Mouse (Mus musculus) midbrain, embryonic 15.5 days (tissue): ENCODE data around the gene Aldh1b1. TPM values are rescaled to one million over a fixed set of nuclear protein-coding genes. Genes with fewer than 3 reads are reported as not detected.

ENCODE experiments used
- ATAC-seq: fragments of 200-750 bp; cut with Nextera tagmentation; replicated peaks from 2 replicates; pipeline ENCODE4 v1.8.0; 2017; ENCODE audit warnings: moderate TSS enrichment
- H3K27ac ChIP-seq: fragments of 300-500 bp; sonication (generic); 2 replicates; pipeline ENCODE4 v1.5.1; 2015; ENCODE audit warnings: mild to moderate bottlenecking, inconsistent platforms
- H3K27me3 ChIP-seq: fragments of 300-500 bp; sonication (generic); replicated peaks from 2 replicates; pipeline ENCODE4 v1.6.1; 2015; ENCODE audit warnings: inconsistent platforms
- H3K36me3 ChIP-seq: fragments of 300-500 bp; sonication (generic); replicated peaks from 2 replicates; pipeline ENCODE4 v1.6.1; 2015; ENCODE audit warnings: inconsistent platforms
- H3K4me1 ChIP-seq: fragments of 300-500 bp; sonication (generic); 2 replicates; pipeline ENCODE4 v1.6.1; 2015; ENCODE audit warnings: inconsistent platforms
- H3K4me2 ChIP-seq: fragments of 300-500 bp; sonication (generic); 2 replicates; pipeline ENCODE4 v1.6.1; 2015; ENCODE audit warnings: inconsistent platforms, mild to moderate bottlenecking, moderate library complexity
- H3K4me3 ChIP-seq: fragments of 300-500 bp; sonication (generic); 2 replicates; pipeline ENCODE4 v1.5.1; 2015; ENCODE audit warnings: mild to moderate bottlenecking, inconsistent platforms
- H3K9ac ChIP-seq: fragments of 300-500 bp; sonication (generic); 2 replicates; pipeline ENCODE4 v1.6.1; 2015; ENCODE audit warnings: mild to moderate bottlenecking, inconsistent platforms
- H3K9me3 ChIP-seq: fragments of 300-500 bp; sonication (generic); 2 replicates; pipeline ENCODE4 v1.6.1; 2016; ENCODE audit warnings: inconsistent platforms
- WGBS: fragments of 180-500 bp; shearing (Covaris S2); methylation state at CpG from one replicate; pipeline ENCODE4 v1.1.7; 2015; ENCODE audit warnings: mixed read lengths; 5-methylcytosine and 5-hydroxymethylcytosine counted together
- polyA plus RNA-seq: library from polyadenylated mRNA; unstranded; fragments of >200 nt; fragmentation: Nextera tagmentation; extraction: Ambion mirVana; gene quantifications from 2 replicates; pipeline ENCODE4 v1.2.1, GENCODE M21; 2015

Aldh1b1 gene
- polyA plus RNA-seq, 1 experiment from 2014 or later, result 23.3 TPM

GRCm38 (mm10) chr4:45788446-45789081 is 10.3 kb upstream of the Aldh1b1 start:
- no peak for ATAC-seq
- Histone ChIP-seq H3K4me3 (no peak overlapping the region), H3K27ac (no peak overlapping the region), H3K9me3 (no peaks in the 10 kb centered on the region), H3K27me3 (no peaks in the 10 kb centered on the region), H3K9ac (no peak overlapping the region), H3K4me1 (peaks cover 8% of the 10 kb centered on the region), H3K4me2 (no peak overlapping the region), H3K36me3 (no peaks in the 10 kb centered on the region)
- WGBS, result 86% methylated on average over 13 of the region's 13 CpGs

GRCm38 (mm10) chr4:45789263-45789958 is 9.4 kb upstream of the Aldh1b1 start:
- no peak overlapping the region for H3K4me3 ChIP-seq
- H3K4me2 ChIP-seq, result no peak overlapping the region
- WGBS, result 64% methylated on average over 13 of the region's 13 CpGs
- peaks cover 8% of the 10 kb centered on the region for H3K4me1 ChIP-seq
- H3K9ac ChIP-seq, result no peak overlapping the region
- no peaks in the 10 kb centered on the region for H3K9me3 ChIP-seq
- no peaks in the 10 kb centered on the region for H3K27me3 ChIP-seq
- no peaks in the 10 kb centered on the region for H3K36me3 ChIP-seq
- no peak for ATAC-seq
- H3K27ac ChIP-seq, result no peak overlapping the region

GRCm38 (mm10) chr4:45790018-45790417 is 8.8 kb upstream of the Aldh1b1 start:
- no peak overlapping the region for H3K27ac ChIP-seq
- H3K9ac ChIP-seq, result no peak overlapping the region
- H3K4me2 ChIP-seq, result no peak overlapping the region
- no peak overlapping the region for H3K4me3 ChIP-seq
- 81% methylated on average over 2 of the region's 2 CpGs for WGBS
- no peak for ATAC-seq
- H3K36me3 ChIP-seq, result no peaks in the 10 kb centered on the region
- H3K9me3 ChIP-seq, result no peaks in the 10 kb centered on the region
- H3K4me1 ChIP-seq, result peaks cover 8% of the 10 kb centered on the region
- H3K27me3 ChIP-seq, result no peaks in the 10 kb centered on the region

- H3K36me3 ChIP-seq, result no peaks in the 10 kb centered on the region
- no peak overlapping the region for H3K27ac ChIP-seq
- no peaks in the 10 kb centered on the region for H3K9me3 ChIP-seq
- H3K27me3 ChIP-seq, result 0 out of 2 replicates have a peak, but pooled peaks cover 2% of the 10 kb centered on the region
- under 1% methylated on average over 12 of the region's 12 CpGs for WGBS
- H3K4me3 ChIP-seq, result peak overlapping the region; percentile 24
- no peak overlapping the region for H3K9ac ChIP-seq
- H3K4me2 ChIP-seq, result peak overlapping the region; percentile 47
- peaks cover 21% of the 10 kb centered on the region for H3K4me1 ChIP-seq
- ATAC-seq, result peak; percentile 64
Observed at GRCm38 (mm10) chr4:45795191-45795811, 3.5 kb upstream of the Aldh1b1 start.

- ATAC-seq, result no peak
- Histone ChIP-seq H3K4me1 (peaks cover 21% of the 10 kb centered on the region), H3K36me3 (no peaks in the 10 kb centered on the region), H3K27me3 (0 out of 2 replicates have a peak, but pooled peaks cover 2% of the 10 kb centered on the region), H3K27ac (no peak overlapping the region), H3K9ac (no peak overlapping the region), H3K4me3 (no peak overlapping the region), H3K4me2 (no peak overlapping the region), H3K9me3 (no peaks in the 10 kb centered on the region)
- WGBS, result 76% methylated on average over 5 of the region's 5 CpGs
Observed at GRCm38 (mm10) chr4:45796760-45797159, 2.1 kb upstream of the Aldh1b1 start.

- 34% methylated on average over 3 of the region's 3 CpGs for WGBS
- Histone ChIP-seq H3K36me3 (no peaks in the 10 kb centered on the region; the same call in 1 of the 2 replicates), H3K27ac (no peak overlapping the region), H3K4me3 (no peak overlapping the region), H3K9me3 (no peaks in the 10 kb centered on the region), H3K27me3 (0 out of 2 replicates have a peak, but pooled peaks cover 2% of the 10 kb centered on the region), H3K4me1 (peaks cover 21% of the 10 kb centered on the region), H3K4me2 (no peak overlapping the region), H3K9ac (no peak overlapping the region)
- ATAC-seq, result no peak
Observed at GRCm38 (mm10) chr4:45799956-45800537, 1.2 kb downstream of the Aldh1b1 start.

GRCm38 (mm10) chr4:45802900-45803299 is 4.1 kb downstream of the Aldh1b1 start:
- no peaks in the 10 kb centered on the region; the same call in 1 of the 2 replicates for H3K36me3 ChIP-seq
- no peak for ATAC-seq
- H3K27ac ChIP-seq, result no peak overlapping the region
- no peaks in the 10 kb centered on the region for H3K27me3 ChIP-seq
- H3K4me1 ChIP-seq, result peaks cover 15% of the 10 kb centered on the region
- no peaks in the 10 kb centered on the region for H3K9me3 ChIP-seq
- no peak overlapping the region for H3K9ac ChIP-seq
- H3K4me2 ChIP-seq, result no peak overlapping the region
- H3K4me3 ChIP-seq, result no peak overlapping the region
- 90% methylated on average over 14 of the region's 14 CpGs for WGBS

- Histone ChIP-seq H3K4me3 (no peak overlapping the region), H3K27me3 (no peaks in the 10 kb centered on the region), H3K4me2 (no peak overlapping the region), H3K4me1 (peaks cover 3% of the 10 kb centered on the region; the same call in 1 of the 2 replicates), H3K9me3 (no peaks in the 10 kb centered on the region), H3K9ac (no peak overlapping the region), H3K36me3 (peaks cover 7% of the 10 kb centered on the region; the same call in 1 of the 2 replicates), H3K27ac (no peak overlapping the region)
- 25% methylated on average over 7 of the region's 7 CpGs for WGBS
- no peak; the same call in 1 of the 2 replicates for ATAC-seq
Observed at GRCm38 (mm10) chr4:45808034-45808433, 9.2 kb downstream of the Aldh1b1 start.

- Histone ChIP-seq H3K4me2 (no peak overlapping the region), H3K36me3 (peaks cover 13% of the 10 kb centered on the region; the same call in 1 of the 2 replicates), H3K9me3 (no peaks in the 10 kb centered on the region), H3K4me1 (peaks cover 13% of the 10 kb centered on the region), H3K4me3 (no peak overlapping the region), H3K27ac (no peak overlapping the region), H3K27me3 (no peaks in the 10 kb centered on the region), H3K9ac (no peak overlapping the region)
- 12% methylated on average over 8 of the region's 8 CpGs for WGBS
- ATAC-seq, result no peak
Observed at GRCm38 (mm10) chr4:45811250-45811649, 12.4 kb downstream of the Aldh1b1 start.

- Histone ChIP-seq H3K36me3 (peaks cover 13% of the 10 kb centered on the region; the same call in 1 of the 2 replicates), H3K4me2 (no peak overlapping the region), H3K9me3 (no peaks in the 10 kb centered on the region), H3K4me1 (peaks cover 41% of the 10 kb centered on the region), H3K9ac (no peak overlapping the region), H3K27me3 (no peaks in the 10 kb centered on the region), H3K27ac (no peak overlapping the region), H3K4me3 (no peak overlapping the region)
- 21% methylated on average over 7 of the region's 7 CpGs for WGBS
- no peak for ATAC-seq
Observed at GRCm38 (mm10) chr4:45815542-45815941, 16.7 kb downstream of the Aldh1b1 start.

- 7% methylated on average over 3 of the region's 4 CpGs for WGBS
- Histone ChIP-seq H3K36me3 (no peaks in the 10 kb centered on the region), H3K4me3 (peak overlapping the region; percentile 16; the same call in 1 of the 2 replicates)
Observed at GRCm38 (mm10) chr4:45818814-45819207, 20.0 kb downstream of the Aldh1b1 start.

More at GRCm38 (mm10) chr4:45818814-45819207, 20.0 kb downstream of the Aldh1b1 start:
- Histone ChIP-seq H3K4me2 (peak overlapping the region; percentile 43), H3K9ac (peak overlapping the region; percentile 42), H3K9me3 (no peaks in the 10 kb centered on the region), H3K4me1 (peaks cover 70% of the 10 kb centered on the region), H3K27ac (peak overlapping the region; percentile 88), H3K27me3 (no peaks in the 10 kb centered on the region)
- peak; percentile 0; the same call in 1 of the 2 replicates for ATAC-seq
